Mouse (Mus musculus) left cerebral cortex, adult 8-10 months (tissue): ENCODE data around the gene Nme2. TPM values are rescaled to one million over a fixed set of nuclear protein-coding genes. Genes with fewer than 3 reads are reported as not detected.

Source experiments
- DNase-seq, 2 experiments: peaks; one replicate each; pipeline ENCODE4 v3.0.0; 2022; ENCODE audit warnings: low spot score in 2 of 2
- total RNA-seq, 4 experiments: library from RNA; stranded (reverse); gene quantifications; 2 replicates each; pipeline ENCODE4 v1.2.4; 2022

The Nme2 gene
- total RNA-seq: 10 to 100 TPM; 67.9 to 99.0 (median 86.3) TPM

GRCm38 (mm10) chr11:93956159-93956558, at the start of gene Nme2:
TSS of gene Nme2 (minus strand) at chr11:93956259.
- DNase-seq: no peak

- DNase-seq: no peak
Measured at GRCm38 (mm10) chr11:94003346-94003745, 47.3 kb upstream of the Nme2 start.

DNA sequence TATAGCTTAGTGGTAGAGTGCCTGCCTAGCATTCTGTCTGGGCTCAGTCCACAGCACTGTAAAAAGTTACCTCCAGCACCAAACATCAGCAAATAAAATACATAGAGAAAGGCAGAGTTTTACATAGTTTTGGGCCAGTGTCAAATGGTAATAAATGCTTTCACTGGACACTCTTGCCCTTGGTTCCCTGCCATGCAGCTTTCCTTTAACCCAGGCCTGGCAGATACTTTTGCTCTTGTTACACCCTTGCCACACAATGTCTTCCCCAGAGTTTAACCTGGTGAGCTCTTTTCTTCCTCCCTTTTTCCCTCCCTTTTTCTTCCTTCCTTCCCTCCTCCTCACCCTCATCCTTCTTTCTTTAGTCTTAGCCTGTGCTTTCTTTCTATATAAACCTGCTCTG, 43.2 kb upstream of the Nme2 start:
- DNase-seq: no peak

GRCm38 (mm10) chr11:93997141-93997775, 41.2 kb upstream of the Nme2 start:
- DNase-seq: no peak

GRCm38 (mm10) chr11:93996306-93997140, 40.5 kb upstream of the Nme2 start:
- DNase-seq: peak; percentile 40 to 57

GRCm38 (mm10) chr11:93995720-93996305, 39.8 kb upstream of the Nme2 start, which contains the start of gene Spag9:
TSS of gene Spag9 (plus strand) at chr11:93996091.
- peak; percentile 77 to 93 for DNase-seq

- peak; percentile 67 to 89 for DNase-seq
Measured at GRCm38 (mm10) chr11:93995111-93995719, 39.2 kb upstream of the Nme2 start.

GRCm38 (mm10) chr11:93994531-93994930, 38.5 kb upstream of the Nme2 start:
- no peak for DNase-seq

- DNase-seq: no peak
Measured at GRCm38 (mm10) chr11:93988328-93989062, 32.4 kb upstream of the Nme2 start.

DNA sequence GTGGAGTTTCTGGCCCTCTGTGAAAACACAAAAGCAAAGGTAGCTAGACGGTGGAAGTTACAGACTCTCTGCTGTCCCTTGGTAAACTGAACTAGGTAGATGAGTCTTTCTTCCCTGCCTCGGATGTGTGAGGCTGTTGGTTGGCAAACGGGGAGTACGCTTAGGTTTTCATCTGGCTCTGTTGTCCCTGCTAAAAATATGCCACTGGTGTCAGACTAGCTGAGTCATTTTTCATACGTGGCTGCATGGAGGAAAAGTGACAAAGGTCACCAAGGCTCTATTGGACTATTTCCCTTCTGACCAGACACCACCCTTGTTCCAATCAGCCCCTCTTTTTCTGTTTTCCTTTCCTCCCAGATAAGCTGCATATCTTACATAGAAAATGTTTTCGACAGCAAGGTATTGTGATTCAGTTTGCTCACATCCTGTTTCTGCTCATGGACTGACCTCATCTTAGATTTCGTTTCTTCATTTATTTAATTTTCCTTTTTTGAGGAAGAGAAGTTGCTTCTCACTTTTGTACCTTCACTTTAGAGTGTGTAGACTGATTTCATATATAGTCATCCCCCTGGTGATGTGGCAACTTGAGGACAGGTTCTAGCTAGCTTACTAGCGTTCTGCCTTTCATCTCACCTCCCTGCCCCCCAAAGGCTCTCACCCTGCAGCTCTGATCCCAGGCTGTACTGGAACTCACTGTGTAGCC, 31.7 kb upstream of the Nme2 start:
- no peak for DNase-seq

GRCm38 (mm10) chr11:93987026-93987425, 31.0 kb upstream of the Nme2 start:
- no peak for DNase-seq

GRCm38 (mm10) chr11:93986298-93986697, 30.2 kb upstream of the Nme2 start:
- DNase-seq: no peak

- no peak for DNase-seq
Measured at GRCm38 (mm10) chr11:93985265-93985664, 29.2 kb upstream of the Nme2 start.

GRCm38 (mm10) chr11:93984619-93985018, 28.6 kb upstream of the Nme2 start:
- no peak for DNase-seq

DNA sequence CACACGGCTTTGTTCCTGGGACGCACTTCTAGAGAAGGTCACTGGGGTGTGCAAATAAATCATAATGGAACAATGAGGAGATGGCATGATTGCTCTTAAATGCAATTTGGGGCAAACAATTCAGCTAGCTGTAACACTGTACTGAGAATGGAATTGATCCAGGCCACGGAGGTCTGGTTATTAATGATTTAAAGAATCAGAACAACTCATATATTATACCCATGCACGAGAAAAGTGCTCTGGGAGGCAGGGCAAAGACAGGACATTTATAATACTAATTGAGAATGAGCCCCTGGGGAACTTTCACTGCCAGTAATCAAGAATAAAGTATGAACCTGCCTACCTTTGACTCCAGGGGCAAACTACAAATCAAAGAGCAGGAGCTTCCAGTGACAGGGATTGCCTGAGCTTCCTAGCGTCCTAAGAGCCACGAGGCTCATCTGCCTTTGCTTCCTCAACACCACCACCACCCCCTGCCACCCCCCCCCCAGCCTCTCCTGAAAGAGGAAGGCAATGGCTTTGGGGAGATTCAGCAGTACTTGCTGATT, 23.5 kb upstream of the Nme2 start:
- DNase-seq: no peak

- no peak for DNase-seq
Measured at GRCm38 (mm10) chr11:93972951-93973350, 16.9 kb upstream of the Nme2 start.

- DNase-seq: no peak
Measured at GRCm38 (mm10) chr11:93969799-93970198, 13.7 kb upstream of the Nme2 start.

- DNase-seq: no peak
Measured at GRCm38 (mm10) chr11:93969171-93969570, 13.1 kb upstream of the Nme2 start.

- DNase-seq: no peak
Measured at GRCm38 (mm10) chr11:93968848-93969128, 12.7 kb upstream of the Nme2 start.

DNA sequence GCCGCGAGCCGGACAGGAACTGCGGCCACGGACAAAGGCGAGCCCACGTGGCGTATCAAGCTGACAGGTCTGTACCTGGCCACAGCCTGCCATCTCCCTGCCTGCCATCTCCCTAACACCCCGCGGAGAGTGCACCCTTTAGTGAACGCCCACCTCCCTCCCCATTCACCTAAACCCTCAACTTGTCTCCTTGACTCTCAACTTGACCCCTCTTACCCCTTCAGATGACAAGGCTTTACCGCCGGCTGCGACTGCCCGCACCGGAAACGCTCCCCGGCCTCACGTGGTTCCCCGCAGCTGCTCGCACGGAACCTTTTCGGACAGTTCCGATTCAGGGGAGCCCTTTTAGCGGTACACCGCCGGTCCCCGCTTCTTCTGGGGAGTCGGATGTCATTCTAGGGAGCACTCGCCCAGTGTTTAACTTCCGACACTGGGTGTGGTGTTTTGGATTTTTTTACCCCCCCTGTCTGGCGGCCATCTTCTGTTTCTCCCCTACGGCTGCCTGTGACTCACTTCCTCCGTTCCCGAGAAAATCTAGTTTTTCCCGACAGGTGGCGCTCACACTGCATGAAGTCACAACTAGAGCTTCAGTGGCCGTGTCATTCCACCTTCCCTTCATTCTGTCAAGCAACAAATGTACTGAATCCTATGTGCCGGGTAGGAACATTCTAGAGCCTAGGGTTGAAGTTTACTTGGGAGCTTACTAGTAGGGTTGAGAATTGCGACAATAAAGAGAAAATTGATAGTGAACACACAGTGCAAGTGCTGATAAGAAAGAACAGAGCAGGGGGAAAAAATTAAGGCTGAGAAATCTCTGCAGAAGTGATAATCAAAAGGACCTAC, 12.2 kb upstream of the Nme2 start, which contains the start of the genes Gm20390 and Nme1:
Gene Gm20390 (minus strand): TSS at position 289 of the 843 bp plus-strand sequence.
Gene Nme1 (minus strand): TSS at position 517 of the 843 bp plus-strand sequence.
- peak; percentile 95 to 97 for DNase-seq
